9 mouse cellular contexts compared by ENCODE assay signal in the genomic region with DNA sequence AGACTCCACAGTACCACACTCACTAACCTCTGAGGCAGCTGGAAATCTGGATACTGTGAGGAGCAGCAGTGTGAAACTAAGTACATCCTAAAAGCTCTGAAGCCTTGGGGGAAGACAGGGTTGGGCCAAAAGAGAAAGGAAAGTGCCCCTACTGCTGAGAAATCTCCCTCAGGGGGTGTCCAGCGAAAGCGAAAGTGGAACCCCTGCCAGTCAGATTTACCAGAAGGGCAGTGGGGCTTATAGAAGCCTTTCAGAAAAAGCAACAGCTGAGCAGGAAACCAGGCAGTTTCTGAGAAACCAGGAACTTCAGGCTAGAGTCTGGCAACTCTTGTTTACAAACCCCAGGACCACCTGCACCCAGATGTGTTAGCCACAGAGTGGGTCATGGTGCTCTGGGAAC.
DNase-seq lines count a peak whose midpoint lies in the region; ATAC-seq lines count a peak whose summit lies in the region.
"Had no signal": no experiment of that assay in that cellular context is flagged by ENCODE, and none has a peak within 500 bp of the region (broad histone marks: within the 10 kb centered on the region; RNA-seq: fewer than 3 reads in every experiment).

No protein-coding gene starts in this region.

- H3K27ac ChIP-seq in kidney, embryonic 14.5 days (ENCODE audit: low read depth, low read length) = no peak overlapping the region
- no peak overlapping the region for H3K27ac ChIP-seq in intestine, embryonic 15.5 days
- H3K27ac ChIP-seq in liver, embryonic 12.5 days = no peak overlapping the region
- H3K27ac ChIP-seq in neural tube, embryonic 15.5 days (replicated peaks) = no peak overlapping the region

- WGBS in kidney, embryonic 14.5 days = 61% methylated on average over 2 of the region's 2 CpGs
- WGBS in intestine, embryonic 15.5 days = 54% methylated on average over 2 of the region's 2 CpGs
- WGBS in liver, embryonic 12.5 days (ENCODE audit: insufficient replicate concordance) = 46% methylated on average over 2 of the region's 2 CpGs
- WGBS in neural tube, embryonic 15.5 days = 52% methylated on average over 2 of the region's 2 CpGs

- peak; percentile 27 for DNase-seq in kidney, adult 11 months
- DNase-seq in embryo, embryonic 9.5 days (ENCODE audit: extremely low spot score) = no peak

- ATAC-seq in kidney, embryonic 14.5 days (ENCODE audit: low FRiP score, low TSS enrichment) = no peak
- ATAC-seq in common myeloid progenitor, adult 5-6 weeks (replicated peaks; ENCODE audit: low read depth, poor library complexity, severe bottlenecking) = peak; percentile 94
- no peak for ATAC-seq in intestine, embryonic 15.5 days
- no peak for ATAC-seq in liver, embryonic 12.5 days
- no peak for ATAC-seq in neural tube, embryonic 15.5 days (ENCODE audit: low FRiP score)

- H3K4me1 ChIP-seq in kidney, embryonic 14.5 days (ENCODE audit: control insufficient read depth, insufficient read depth, low read length) = no peaks in the 10 kb centered on the region
- 0 out of 2 replicates have a peak, but pooled peaks cover 6% of the 10 kb centered on the region for H3K4me1 ChIP-seq in intestine, embryonic 15.5 days (replicated peaks)
- H3K4me1 ChIP-seq in megakaryocyte, embryonic 14.5 days = peaks cover 23% of the 10 kb centered on the region
- 0 out of 2 replicates have a peak, but pooled peaks cover 5% of the 10 kb centered on the region for H3K4me1 ChIP-seq in liver, embryonic 12.5 days
- no peaks in the 10 kb centered on the region for H3K4me1 ChIP-seq in neural tube, embryonic 15.5 days

- no peak overlapping the region for H3K4me2 ChIP-seq in kidney, embryonic 14.5 days (replicated peaks; ENCODE audit: low read depth, low read length)
- H3K4me2 ChIP-seq in intestine, embryonic 15.5 days (replicated peaks) = peak overlapping the region; percentile 9; the same call in 1 of the 2 replicates
- no peak overlapping the region for H3K4me2 ChIP-seq in liver, embryonic 12.5 days
- H3K4me2 ChIP-seq in neural tube, embryonic 15.5 days = no peak overlapping the region

- no peak overlapping the region for H3K4me3 ChIP-seq in kidney, embryonic 14.5 days (ENCODE audit: low read length)
- no peak overlapping the region for H3K4me3 ChIP-seq in intestine, embryonic 15.5 days (replicated peaks)
- peak overlapping the region; percentile 87 for H3K4me3 ChIP-seq in megakaryocyte, embryonic 14.5 days (replicated peaks)
- no peak overlapping the region for H3K4me3 ChIP-seq in liver, embryonic 12.5 days
- H3K4me3 ChIP-seq in neural tube, embryonic 15.5 days (replicated peaks) = no peak overlapping the region

- no peaks in the 10 kb centered on the region for H3K9me3 ChIP-seq in kidney, embryonic 14.5 days (ENCODE audit: control insufficient read depth, low read length)
- no peaks in the 10 kb centered on the region for H3K9me3 ChIP-seq in intestine, embryonic 15.5 days
- H3K9me3 ChIP-seq in megakaryocyte, embryonic 14.5 days = peaks cover 4% of the 10 kb centered on the region
- H3K9me3 ChIP-seq in liver, embryonic 12.5 days (replicated peaks) = no peaks in the 10 kb centered on the region
- no peaks in the 10 kb centered on the region for H3K9me3 ChIP-seq in neural tube, embryonic 15.5 days (replicated peaks)
- H3K9me3 ChIP-seq: G1E had no signal

- no peaks in the 10 kb centered on the region for H3K36me3 ChIP-seq in kidney, embryonic 14.5 days (ENCODE audit: control insufficient read depth, insufficient read depth, low read length)
- no peaks in the 10 kb centered on the region for H3K36me3 ChIP-seq in intestine, embryonic 15.5 days
- H3K36me3 ChIP-seq in megakaryocyte, embryonic 14.5 days (replicated peaks; ENCODE audit: low read length) = no peaks in the 10 kb centered on the region
- no peaks in the 10 kb centered on the region for H3K36me3 ChIP-seq in liver, embryonic 12.5 days
- no peaks in the 10 kb centered on the region for H3K36me3 ChIP-seq in neural tube, embryonic 15.5 days
- H3K36me3 ChIP-seq: G1E had no signal

- no peaks in the 10 kb centered on the region for H3K27me3 ChIP-seq in kidney, embryonic 14.5 days (ENCODE audit: control insufficient read depth, insufficient read depth, low read length)
- no peaks in the 10 kb centered on the region for H3K27me3 ChIP-seq in intestine, embryonic 15.5 days (replicated peaks)
- no peaks in the 10 kb centered on the region for H3K27me3 ChIP-seq in megakaryocyte, embryonic 14.5 days (replicated peaks)
- H3K27me3 ChIP-seq in liver, embryonic 12.5 days (replicated peaks) = no peaks in the 10 kb centered on the region
- no peaks in the 10 kb centered on the region for H3K27me3 ChIP-seq in neural tube, embryonic 15.5 days (replicated peaks)

- no peak overlapping the region for H3K9ac ChIP-seq in kidney, embryonic 14.5 days (ENCODE audit: low read depth, low read length)
- no peak overlapping the region for H3K9ac ChIP-seq in intestine, embryonic 15.5 days
- H3K9ac ChIP-seq in liver, embryonic 12.5 days = no peak overlapping the region
- no peak overlapping the region for H3K9ac ChIP-seq in neural tube, embryonic 15.5 days (replicated peaks)
